14 mouse cellular contexts compared by ENCODE assay signal in genomic region chr16:13698998-13699397, GRCm38 (mm10). TPM values are rescaled to one million over a fixed set of nuclear protein-coding genes. Genes with fewer than 3 reads are reported as not detected.
DNase-seq lines count a peak whose midpoint lies in the region; ATAC-seq and TF ChIP-seq lines count a peak whose summit lies in the region.
"Had no signal": no experiment of that assay in that cellular context is flagged by ENCODE, and none has a peak within 500 bp of the region (broad histone marks: within the 10 kb centered on the region; RNA-seq: fewer than 3 reads in every experiment).

No protein-coding gene starts in this region.

- intact Hi-C loops in gastrocnemius, adult 2 months (cut with DNase I): no loop called here
- intact Hi-C loops in gastrocnemius, postnatal 36 days (cut with DNase I): no loop called here
- intact Hi-C loops in heart, postnatal 25 days (cut with DNase I): no loop called here

- peak; percentile 34 for TF ChIP-seq CTCF in gastrocnemius, adult 2 months (IDR thresholded peaks at IDR 0.05)
- peak; percentile 41 for TF ChIP-seq CTCF in lung, embryonic 14.5 days (IDR thresholded peaks at IDR 0.05; ENCODE audit: low read depth)
- TF ChIP-seq CTCF in small intestine, adult 2 months (IDR thresholded peaks at IDR 0.05; ENCODE audit: extremely low read depth, insufficient read length, insufficient replicate concordance, low read depth, low read length): peak; percentile 30; the same call in 1 of the 2 replicates

- no peaks in the 10 kb centered on the region for H3K4me1 ChIP-seq in lung, embryonic 14.5 days (ENCODE audit: insufficient read depth)
- no peaks in the 10 kb centered on the region for H3K4me1 ChIP-seq in small intestine, adult 2 months (ENCODE audit: control insufficient read depth, insufficient read depth, insufficient read length, low read length)
- no peaks in the 10 kb centered on the region for H3K4me1 ChIP-seq in hindbrain, embryonic 14.5 days (replicated peaks; ENCODE audit: control insufficient read depth, insufficient read depth, low read length)
- H3K4me1 ChIP-seq: midbrain, embryonic 12.5 days; neural tube, embryonic 13.5 days; stomach, embryonic 15.5 days had no signal

- no peak overlapping the region for H3K4me2 ChIP-seq in lung, embryonic 14.5 days
- H3K4me2 ChIP-seq in hindbrain, embryonic 14.5 days (replicated peaks): no peak overlapping the region
- H3K4me2 ChIP-seq: midbrain, embryonic 12.5 days; neural tube, embryonic 13.5 days; stomach, embryonic 15.5 days had no signal

- no peak overlapping the region for H3K4me3 ChIP-seq in gastrocnemius, adult 2 months
- no peak overlapping the region for H3K4me3 ChIP-seq in lung, embryonic 14.5 days (ENCODE audit: low read depth, low read length)
- H3K4me3 ChIP-seq in small intestine, adult 2 months (ENCODE audit: low read depth, low read length): no peak overlapping the region
- no peak overlapping the region for H3K4me3 ChIP-seq in hindbrain, embryonic 14.5 days (replicated peaks; ENCODE audit: low read length)
- H3K4me3 ChIP-seq: midbrain, embryonic 12.5 days; neural tube, embryonic 13.5 days; stomach, embryonic 15.5 days had no signal

- 87% methylated on average over 7 of the region's 7 CpGs for WGBS in lung, embryonic 14.5 days
- 92% methylated on average over 7 of the region's 7 CpGs for WGBS in small intestine, adult 2 months
- 91% methylated on average over 7 of the region's 7 CpGs for WGBS in hindbrain, embryonic 14.5 days

- no peaks in the 10 kb centered on the region for H3K9me3 ChIP-seq in lung, embryonic 14.5 days (ENCODE audit: low read depth, low read length)
- H3K9me3 ChIP-seq in hindbrain, embryonic 14.5 days (ENCODE audit: control insufficient read depth, low read length): no peaks in the 10 kb centered on the region
- H3K9me3 ChIP-seq: midbrain, embryonic 12.5 days; neural tube, embryonic 13.5 days; stomach, embryonic 15.5 days had no signal

- H3K27ac ChIP-seq in gastrocnemius, adult 2 months: no peak overlapping the region
- H3K27ac ChIP-seq in lung, embryonic 14.5 days (ENCODE audit: low read depth): no peak overlapping the region
- H3K27ac ChIP-seq in small intestine, adult 2 months (ENCODE audit: insufficient read depth, low read depth, low read length): no peak overlapping the region
- H3K27ac ChIP-seq in hindbrain, embryonic 14.5 days: no peak overlapping the region
- H3K27ac ChIP-seq: midbrain, embryonic 12.5 days; neural tube, embryonic 13.5 days; stomach, embryonic 15.5 days had no signal

- peaks cover 73% of the 10 kb centered on the region for H3K36me3 ChIP-seq in lung, embryonic 14.5 days (ENCODE audit: insufficient read depth)
- H3K36me3 ChIP-seq in small intestine, adult 2 months (ENCODE audit: control insufficient read depth, insufficient read depth, low read length): peaks cover 69% of the 10 kb centered on the region
- peaks cover 90% of the 10 kb centered on the region for H3K36me3 ChIP-seq in hindbrain, embryonic 14.5 days (replicated peaks; ENCODE audit: control insufficient read depth, insufficient read depth)

- no peaks in the 10 kb centered on the region for H3K27me3 ChIP-seq in lung, embryonic 14.5 days (ENCODE audit: insufficient read depth, low read length)
- no peaks in the 10 kb centered on the region for H3K27me3 ChIP-seq in small intestine, adult 2 months (ENCODE audit: control insufficient read depth, insufficient read depth, low read length)
- H3K27me3 ChIP-seq in hindbrain, embryonic 14.5 days (ENCODE audit: control insufficient read depth, insufficient read depth, low read length): no peaks in the 10 kb centered on the region
- H3K27me3 ChIP-seq: midbrain, embryonic 12.5 days; neural tube, embryonic 13.5 days; stomach, embryonic 15.5 days had no signal

- ATAC-seq in lung, embryonic 14.5 days (ENCODE audit: insufficient read depth): no peak
- ATAC-seq in hindbrain, embryonic 14.5 days (ENCODE audit: low FRiP score): no peak

- DNase-seq in gastrocnemius, adult 2 months: no peak
- no peak for DNase-seq in gastrocnemius, postnatal 36 days
- no peak for DNase-seq in lung, embryonic 14.5 days
- DNase-seq in lung, postnatal 14 days: no peak
- peak; percentile 6 for DNase-seq in MEL-GATA-1-ER (ENCODE audit: extremely low read depth, low read depth)
- DNase-seq in heart, postnatal 25 days (ENCODE audit: low spot score): no peak
- no peak for DNase-seq in hindbrain, embryonic 14.5 days (ENCODE audit: low spot score)
- DNase-seq: lung, adult 18-20 months; right cerebral cortex, postnatal 14 days had no signal

- no peak for TF ChIP-seq POLR2A in small intestine, adult 2 months (IDR thresholded peaks at IDR 0.05; ENCODE audit: low read depth, low read length)

- H3K9ac ChIP-seq in lung, embryonic 14.5 days: no peak overlapping the region
- no peak overlapping the region for H3K9ac ChIP-seq in hindbrain, embryonic 14.5 days
- H3K9ac ChIP-seq: midbrain, embryonic 12.5 days; neural tube, embryonic 13.5 days; stomach, embryonic 15.5 days had no signal

RNA-seq across cellular contexts. Expression of gene 3110001I22Rik, which starts 27.3 kb away (rescaled TPM):
- total RNA-seq in gastrocnemius, adult 2 months (2021): 1 to 10 TPM; 2.3 to 2.6 TPM
- 1 to 10 TPM; 1.5 to 2.2 TPM for total RNA-seq in gastrocnemius, postnatal 36 days (2021)
- polyA plus RNA-seq in lung, embryonic 14.5 days (2014; fragmentation: Nextera tagmentation; extraction: Ambion mirVana): 6.2 and 6.6 TPM in 2 replicates
- polyA plus RNA-seq in small intestine, adult 2 months (2012; rRNA removed): 0.46 and 1.2 TPM in 2 replicates
- total RNA-seq in heart, postnatal 25 days (2021): 1 to 10 TPM; 2.2 TPM
- 6.9 and 7.2 TPM in 2 replicates for polyA plus RNA-seq in hindbrain, embryonic 14.5 days (2014; fragmentation: Nextera tagmentation; extraction: Ambion mirVana)

RNA-seq across cellular contexts. Expression of gene Bfar, which starts 27.3 kb away (rescaled TPM):
- total RNA-seq in gastrocnemius, adult 2 months (2021): 10 to 100 TPM; 34.6 to 36.4 TPM
- total RNA-seq in gastrocnemius, postnatal 36 days (2021): 10 to 100 TPM; 29.7 to 35.0 TPM
- 41.2 and 42.2 TPM in 2 replicates for polyA plus RNA-seq in lung, embryonic 14.5 days (2014; fragmentation: Nextera tagmentation; extraction: Ambion mirVana)
- 6.2 and 12.8 TPM in 2 replicates for polyA plus RNA-seq in small intestine, adult 2 months (2012; rRNA removed)
- total RNA-seq in heart, postnatal 25 days (2021): 10 to 100 TPM; 44.6 to 51.7 TPM
- polyA plus RNA-seq in hindbrain, embryonic 14.5 days (2014; fragmentation: Nextera tagmentation; extraction: Ambion mirVana): 47.8 and 50.4 TPM in 2 replicates

RNA-seq across cellular contexts. Expression of gene Parn, which starts 31.0 kb away (rescaled TPM):
- total RNA-seq in gastrocnemius, adult 2 months (2021): 1 to 10 TPM; 7.8 to 7.9 TPM
- total RNA-seq in gastrocnemius, postnatal 36 days (2021): 1 to 10 TPM; 5.5 to 7.5 TPM
- polyA plus RNA-seq in lung, embryonic 14.5 days (2014; fragmentation: Nextera tagmentation; extraction: Ambion mirVana): 40.9 and 41.7 TPM in 2 replicates
- polyA plus RNA-seq in small intestine, adult 2 months (2012; rRNA removed): 3.8 and 9.5 TPM in 2 replicates
- 10 to 100 TPM in 1 of 2 experiments, 1 to 10 TPM in 1; 8.5 to 10.4 TPM for total RNA-seq in heart, postnatal 25 days (2021)
- polyA plus RNA-seq in hindbrain, embryonic 14.5 days (2014; fragmentation: Nextera tagmentation; extraction: Ambion mirVana): 27.9 and 30.6 TPM in 2 replicates

RNA-seq across cellular contexts. Expression of gene Pla2g10, which starts 31.8 kb away (rescaled TPM):
- not detected for total RNA-seq in gastrocnemius, adult 2 months (2021)
- total RNA-seq in gastrocnemius, postnatal 36 days (2021): not detected
- 0.68 and 0.93 TPM in 2 replicates for polyA plus RNA-seq in lung, embryonic 14.5 days (2014; fragmentation: Nextera tagmentation; extraction: Ambion mirVana)
- polyA plus RNA-seq in small intestine, adult 2 months (2012; rRNA removed): 9.5 and 21.3 TPM in 2 replicates
- total RNA-seq in heart, postnatal 25 days (2021): not detected
- polyA plus RNA-seq in hindbrain, embryonic 14.5 days (2014; fragmentation: Nextera tagmentation; extraction: Ambion mirVana): 0.35 TPM in 1 of 2 replicates, not detected in the other
- total RNA-seq: left cerebral cortex, postnatal 10 days had no signal
